Mouse (Mus musculus) testis, adult 2 months (tissue): Measurements from ENCODE around the gene Olfr1440. TPM values are rescaled to one million over a fixed set of nuclear protein-coding genes. Genes with fewer than 3 reads are reported as not detected.

Source experiments
- H3K27ac ChIP-seq: fragments of 200-500 bp; 2 replicates; pipeline ENCODE4 v1.5.1; 2012; ENCODE audit warnings: low read depth, low read length; ENCODE audit not compliant: control insufficient read depth, insufficient read depth
- H3K27me3 ChIP-seq: fragments of 200-500 bp; 2 replicates; pipeline ENCODE4 v1.6.1; 2012; ENCODE audit warnings: mild to moderate bottlenecking, low read length, moderate library complexity; ENCODE audit not compliant: control insufficient read depth, insufficient read depth
- H3K36me3 ChIP-seq: fragments of 200-500 bp; 2 replicates; pipeline ENCODE4 v1.6.1; 2012; ENCODE audit warnings: mild to moderate bottlenecking, low read length; ENCODE audit not compliant: control insufficient read depth, insufficient read depth
- H3K4me1 ChIP-seq: fragments of 200-500 bp; 2 replicates; pipeline ENCODE4 v1.6.1; 2012; ENCODE audit warnings: low read length; ENCODE audit not compliant: control insufficient read depth, insufficient read depth
- H3K4me3 ChIP-seq: fragments of 200-500 bp; 2 replicates; pipeline ENCODE4 v1.5.1; 2012; ENCODE audit warnings: low read depth, mild to moderate bottlenecking, low read length, moderate library complexity, mixed read lengths; ENCODE audit not compliant: control insufficient read depth
- CTCF ChIP-seq: fragments of 200-500 bp; IDR thresholded peaks from 2 replicates; pipeline ENCODE4 v1.5.1; 2012; ENCODE audit warnings: low read depth, mild to moderate bottlenecking, inconsistent platforms, low read length, moderate library complexity; ENCODE audit not compliant: control insufficient read depth, insufficient read depth, insufficient replicate concordance
- POLR2A ChIP-seq: fragments of 200-500 bp; IDR thresholded peaks from 2 replicates; pipeline ENCODE4 v1.6.1; 2012; ENCODE audit warnings: low read depth, mild to moderate bottlenecking, inconsistent platforms, low read length, moderate library complexity; ENCODE audit not compliant: control insufficient read depth
- polyA plus RNA-seq: library from polyadenylated mRNA; depleted of rRNA; stranded (reverse); fragments of >200 nt; gene quantifications from 2 replicates; pipeline ENCODE4 v1.2.3, GENCODE M21; 2012; rRNA removed

Gene Olfr1440
- polyA plus RNA-seq, 1 experiment = not detected

DNA sequence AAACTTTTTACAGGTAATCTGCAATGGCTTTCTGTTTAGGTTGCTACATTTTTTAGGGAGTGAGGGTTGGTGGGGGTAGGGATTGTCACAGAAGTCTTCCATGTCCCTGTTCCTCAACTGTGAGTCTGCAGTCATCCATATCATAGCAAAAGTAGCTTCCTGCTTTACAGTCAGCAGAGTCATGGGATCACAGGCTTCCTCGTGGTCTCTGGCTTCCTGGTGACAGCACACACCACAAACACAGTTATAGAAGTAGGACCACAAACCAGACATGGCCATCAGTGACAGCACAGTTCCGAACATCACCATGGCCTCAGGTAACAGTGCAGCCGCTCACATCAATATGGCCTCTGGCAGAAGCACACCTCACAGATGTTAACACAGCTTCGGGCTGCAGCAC is 55.5 kb downstream of the Olfr1440 start:
- H3K4me3 ChIP-seq = no peak overlapping the region
- H3K27me3 ChIP-seq = no peaks in the 10 kb centered on the region
- H3K36me3 ChIP-seq = no peaks in the 10 kb centered on the region
- H3K27ac ChIP-seq = peak overlapping the region; percentile 10; the same call in 1 of the 2 replicates
- no peak for TF ChIP-seq POLR2A
- no peaks in the 10 kb centered on the region for H3K4me1 ChIP-seq

DNA sequence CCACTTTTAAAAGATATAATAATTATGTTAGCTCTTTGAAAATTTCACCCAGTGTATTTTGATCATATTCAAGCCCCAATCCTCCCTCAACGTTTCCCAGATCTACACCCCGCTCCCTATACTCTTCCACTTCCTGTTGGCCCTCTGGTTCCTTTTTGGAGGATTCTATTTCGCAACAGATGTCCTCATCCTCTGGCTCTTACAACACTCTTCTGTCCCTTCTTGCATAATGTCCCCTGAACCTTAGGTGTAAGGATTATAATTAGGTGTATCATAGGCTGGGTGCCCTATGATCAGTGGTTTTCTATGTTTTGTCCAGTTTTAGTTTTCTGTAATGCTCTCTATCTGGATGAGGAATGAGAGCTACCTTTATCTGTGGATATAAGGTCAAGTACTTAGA is 57.9 kb downstream of the Olfr1440 start:
- H3K27me3 ChIP-seq = no peaks in the 10 kb centered on the region
- no peaks in the 10 kb centered on the region for H3K36me3 ChIP-seq
- H3K27ac ChIP-seq = no peak overlapping the region
- no peak overlapping the region for H3K4me3 ChIP-seq
- H3K4me1 ChIP-seq = no peaks in the 10 kb centered on the region
- no peak for TF ChIP-seq POLR2A
- no peak for TF ChIP-seq CTCF

Other genes starting within 250 kb of the Olfr1440 start
- gene Olfr1555-ps1, start 217.2 kb upstream of the Olfr1440 start, polyA plus RNA-seq = not detected in 2 replicates
- not detected in 2 replicates for gene Olfr1431, start 186.6 kb upstream of the Olfr1440 start, polyA plus RNA-seq
- gene Olfr1432, start 154.7 kb upstream of the Olfr1440 start, polyA plus RNA-seq = 0.09 and 0.12 TPM in 2 replicates
- 0.26 and 0.52 TPM in 2 replicates for gene Olfr262, start 145.6 kb upstream of the Olfr1440 start, polyA plus RNA-seq
- 0.10 TPM in 1 of 2 replicates, not detected in the other for gene Olfr235, start 126.2 kb upstream of the Olfr1440 start, polyA plus RNA-seq
- not detected in 2 replicates for gene Olfr1434, start 107.4 kb upstream of the Olfr1440 start, polyA plus RNA-seq
- gene Olfr1436, start 88.1 kb upstream of the Olfr1440 start, polyA plus RNA-seq = not detected in 2 replicates
- gene Olfr1437, start 62.2 kb upstream of the Olfr1440 start, polyA plus RNA-seq = not detected in 2 replicates
- gene Olfr1438-ps1, start 51.4 kb upstream of the Olfr1440 start, polyA plus RNA-seq = not detected in 2 replicates
- gene Olfr1441, start 30.2 kb downstream of the Olfr1440 start, polyA plus RNA-seq = not detected in 2 replicates
- 0.02 TPM in 2 replicates for gene Pfpl, start 40.6 kb downstream of the Olfr1440 start, polyA plus RNA-seq
- 2.8 and 3.3 TPM in 2 replicates for gene Mpeg1, start 73.5 kb downstream of the Olfr1440 start, polyA plus RNA-seq
- 5.7 and 6.0 TPM in 2 replicates for gene Dtx4, start 114.2 kb downstream of the Olfr1440 start, polyA plus RNA-seq
- gene Fam111a, start 158.5 kb downstream of the Olfr1440 start, polyA plus RNA-seq = 0.07 and 0.11 TPM in 2 replicates
- gene Gm4952, start 212.7 kb downstream of the Olfr1440 start, polyA plus RNA-seq = not detected in 2 replicates
- gene Glyat, start 246.0 kb downstream of the Olfr1440 start, polyA plus RNA-seq = not detected in 2 replicates